Mouse (Mus musculus): ENCODE results near the gene 1700015F17Rik. TPM values are rescaled to one million over a fixed set of nuclear protein-coding genes. Genes with fewer than 3 reads are reported as not detected.
A peak's percentile ranks its signal among the peaks of the same experiment; 100 is the strongest.

The 1700015F17Rik gene
- polyA plus RNA-seq, 2 experiments = not detected

GRCm38 (mm10) chr5:5486071-5486470, 7.1 kb upstream of the 1700015F17Rik start:
- Histone ChIP-seq H3K4me3 (ENCODE audit: insufficient read depth in 1 of 2, low read depth in 2 of 2, low read length in 2 of 2) (no peak overlapping the region), H3K27me3 (ENCODE audit: control insufficient read depth, insufficient read depth, low read length) (no peaks in the 10 kb centered on the region), H3K9ac (replicated peaks) (no peak overlapping the region), H3K4me1 (replicated peaks; ENCODE audit: control insufficient read depth in 2 of 2, insufficient read depth in 2 of 2, low read length in 1 of 2) (no peaks in the 10 kb centered on the region), H3K4me2 (ENCODE audit: low read depth) (no peak overlapping the region), H3K36me3 (replicated peaks; ENCODE audit: control insufficient read depth, insufficient read depth, low read depth) (no peaks in the 10 kb centered on the region), H3K27ac (no peak overlapping the region), H3K9me3 (ENCODE audit: control insufficient read depth, low read length) (no peaks in the 10 kb centered on the region)
- ATAC-seq (ENCODE audit: insufficient read depth) = no peak
- no peak for TF ChIP-seq EP300 (IDR thresholded peaks at IDR 0.05; ENCODE audit: low read depth)
- no peak for TF ChIP-seq CTCF (IDR thresholded peaks at IDR 0.05; ENCODE audit: low read depth)
- DNase-seq (ENCODE audit: low read depth in 3 of 3, low spot score in 3 of 3) = no peak
- 38% methylated on average over 3 of the region's 3 CpGs for WGBS (ENCODE audit: insufficient replicate concordance)

GRCm38 (mm10) chr5:5483254-5483858, 4.4 kb upstream of the 1700015F17Rik start:
- Histone ChIP-seq H3K27ac (no peak overlapping the region), H3K9ac (replicated peaks) (no peak overlapping the region), H3K4me1 (replicated peaks; ENCODE audit: control insufficient read depth in 2 of 2, insufficient read depth in 2 of 2, low read length in 1 of 2) (no peaks in the 10 kb centered on the region), H3K36me3 (replicated peaks; ENCODE audit: control insufficient read depth, insufficient read depth, low read depth) (no peaks in the 10 kb centered on the region), H3K27me3 (ENCODE audit: control insufficient read depth, insufficient read depth, low read length) (no peaks in the 10 kb centered on the region), H3K4me3 (ENCODE audit: insufficient read depth in 1 of 2, low read depth in 2 of 2, low read length in 2 of 2) (no peak overlapping the region), H3K4me2 (ENCODE audit: low read depth) (no peak overlapping the region), H3K9me3 (ENCODE audit: control insufficient read depth, low read length) (no peaks in the 10 kb centered on the region)
- WGBS (ENCODE audit: insufficient replicate concordance) = 58% methylated on average over 9 of the region's 9 CpGs
- no peak for ATAC-seq (ENCODE audit: insufficient read depth)
- TF ChIP-seq CTCF (IDR thresholded peaks at IDR 0.05; ENCODE audit: low read depth) (no peak), EP300 (IDR thresholded peaks at IDR 0.05; ENCODE audit: low read depth) (no peak)
- DNase-seq (ENCODE audit: low read depth in 3 of 3, low spot score in 3 of 3) = no peak

GRCm38 (mm10) chr5:5481662-5482061, 2.7 kb upstream of the 1700015F17Rik start:
- ATAC-seq (ENCODE audit: insufficient read depth) = no peak
- Histone ChIP-seq H3K9ac (replicated peaks) (no peak overlapping the region), H3K4me1 (replicated peaks; ENCODE audit: control insufficient read depth in 2 of 2, insufficient read depth in 2 of 2, low read length in 1 of 2) (no peaks in the 10 kb centered on the region), H3K4me3 (ENCODE audit: insufficient read depth in 1 of 2, low read depth in 2 of 2, low read length in 2 of 2) (no peak overlapping the region), H3K4me2 (ENCODE audit: low read depth) (no peak overlapping the region), H3K36me3 (replicated peaks; ENCODE audit: control insufficient read depth, insufficient read depth, low read depth) (no peaks in the 10 kb centered on the region), H3K27me3 (ENCODE audit: control insufficient read depth, insufficient read depth, low read length) (no peaks in the 10 kb centered on the region), H3K9me3 (ENCODE audit: control insufficient read depth, low read length) (no peaks in the 10 kb centered on the region), H3K27ac (no peak overlapping the region)
- TF ChIP-seq EP300 (IDR thresholded peaks at IDR 0.05; ENCODE audit: low read depth) (no peak), CTCF (IDR thresholded peaks at IDR 0.05; ENCODE audit: low read depth) (peak; percentile 38; the same call in 1 of the 2 replicates)
- DNase-seq (ENCODE audit: low read depth in 3 of 3, low spot score in 3 of 3) = no peak
- WGBS (ENCODE audit: insufficient replicate concordance) = 2% methylated on average over 1 of the region's 1 CpGs

- no peak overlapping the region for H3K9ac ChIP-seq (replicated peaks)
- DNase-seq (ENCODE audit: low read depth in 3 of 3, low spot score in 3 of 3) (no peak), ATAC-seq (ENCODE audit: insufficient read depth) (no peak)
- no peak overlapping the region for H3K27ac ChIP-seq
- H3K4me1 ChIP-seq (replicated peaks; ENCODE audit: control insufficient read depth in 2 of 2, insufficient read depth in 2 of 2, low read length in 1 of 2) = no peaks in the 10 kb centered on the region
- no peak overlapping the region for H3K4me3 ChIP-seq (ENCODE audit: insufficient read depth in 1 of 2, low read depth in 2 of 2, low read length in 2 of 2)
- no peaks in the 10 kb centered on the region for H3K27me3 ChIP-seq (ENCODE audit: control insufficient read depth, insufficient read depth, low read length)
- TF ChIP-seq CTCF (IDR thresholded peaks at IDR 0.05; ENCODE audit: low read depth) (no peak), EP300 (IDR thresholded peaks at IDR 0.05; ENCODE audit: low read depth) (no peak)
- H3K4me2 ChIP-seq (ENCODE audit: low read depth) = no peak overlapping the region
- no peaks in the 10 kb centered on the region for H3K9me3 ChIP-seq (ENCODE audit: control insufficient read depth, low read length)
- no peaks in the 10 kb centered on the region for H3K36me3 ChIP-seq (replicated peaks; ENCODE audit: control insufficient read depth, insufficient read depth, low read depth)
- WGBS (ENCODE audit: insufficient replicate concordance) = 58% methylated on average over 4 of the region's 4 CpGs
Observed at GRCm38 (mm10) chr5:5476133-5476532, 2.8 kb downstream of the 1700015F17Rik start.

GRCm38 (mm10) chr5:5465256-5465655, 13.7 kb downstream of the 1700015F17Rik start:
- Histone ChIP-seq H3K9me3 (ENCODE audit: control insufficient read depth, low read length) (no peaks in the 10 kb centered on the region), H3K4me3 (ENCODE audit: insufficient read depth in 1 of 2, low read depth in 2 of 2, low read length in 2 of 2) (no peak overlapping the region), H3K27me3 (ENCODE audit: control insufficient read depth, insufficient read depth, low read length) (no peaks in the 10 kb centered on the region), H3K36me3 (replicated peaks; ENCODE audit: control insufficient read depth, insufficient read depth, low read depth) (no peaks in the 10 kb centered on the region), H3K9ac (replicated peaks) (no peak overlapping the region), H3K27ac (no peak overlapping the region), H3K4me2 (ENCODE audit: low read depth) (no peak overlapping the region), H3K4me1 (replicated peaks; ENCODE audit: control insufficient read depth in 2 of 2, insufficient read depth in 2 of 2, low read length in 1 of 2) (no peaks in the 10 kb centered on the region)
- ATAC-seq (ENCODE audit: insufficient read depth) (no peak), DNase-seq (ENCODE audit: low read depth in 3 of 3, low spot score in 3 of 3) (no peak)
- WGBS (ENCODE audit: insufficient replicate concordance) = 38% methylated on average over 1 of the region's 1 CpGs
- TF ChIP-seq EP300 (IDR thresholded peaks at IDR 0.05; ENCODE audit: low read depth) = no peak
- no peak for TF ChIP-seq CTCF (IDR thresholded peaks at IDR 0.05; ENCODE audit: low read depth)
